Mouse (Mus musculus) brain, embryonic 14.5 days (tissue): ENCODE data around the gene March5.

Source experiments
- CTCF ChIP-seq: fragments of 200-500 bp; IDR thresholded peaks from 2 replicates; pipeline ENCODE4 v1.5.1; 2012; ENCODE audit warnings: inconsistent platforms, mild to moderate bottlenecking, moderate library complexity, borderline replicate concordance; ENCODE audit not compliant: insufficient read depth, insufficient read length; ENCODE audit errors: extremely low read depth
- POLR2A ChIP-seq: fragments of 200-500 bp; IDR thresholded peaks from 2 replicates; pipeline ENCODE4 v1.6.1; 2012; ENCODE audit warnings: mild to moderate bottlenecking, inconsistent platforms, borderline replicate concordance; ENCODE audit not compliant: poor library complexity, insufficient read depth, insufficient read length, severe bottlenecking; ENCODE audit errors: extremely low read depth

- no peak for TF ChIP-seq POLR2A
- no peak for TF ChIP-seq CTCF
These were observed 30.5 kb downstream of the March5 start for GRCm38 (mm10) chr19:37237712-37238437.
